ENCODE assay signal across 31 mouse cellular contexts in the genomic region with DNA sequence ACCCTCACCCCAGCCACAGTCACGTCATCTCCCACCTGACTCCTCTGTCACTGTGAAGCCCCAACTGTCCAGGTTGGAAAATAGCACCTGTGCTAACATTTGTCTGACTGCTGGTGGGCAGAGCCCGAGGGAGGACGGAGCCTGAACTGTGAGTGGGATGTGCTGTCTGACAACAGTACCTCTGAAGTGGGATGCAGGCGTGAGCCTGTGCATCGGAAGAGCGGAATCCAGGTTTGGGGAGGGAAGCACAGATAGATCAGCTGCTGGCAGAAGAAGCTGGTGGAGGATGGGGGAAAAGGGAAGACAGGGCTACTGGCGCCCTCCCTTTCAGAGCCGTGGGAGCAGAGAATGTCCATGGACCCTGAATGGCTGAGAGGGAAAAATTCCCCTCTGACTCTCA. TPM values are rescaled to one million over a fixed set of nuclear protein-coding genes. Genes with fewer than 3 reads are reported as not detected.
DNase-seq lines count a peak whose midpoint lies in the region; ATAC-seq and TF ChIP-seq lines count a peak whose summit lies in the region.
"Had no signal": no experiment of that assay in that cellular context is flagged by ENCODE, and none has a peak within 500 bp of the region (broad histone marks: within the 10 kb centered on the region; RNA-seq: fewer than 3 reads in every experiment).

No protein-coding gene starts in this region.

- H3K36me3 ChIP-seq in forebrain, embryonic 15.5 days, result no peaks in the 10 kb centered on the region
- no peaks in the 10 kb centered on the region for H3K36me3 ChIP-seq in forebrain, embryonic 11.5 days (ENCODE audit: control insufficient read depth, insufficient read depth, low read length)
- H3K36me3 ChIP-seq in midbrain, embryonic 15.5 days (replicated peaks), result no peaks in the 10 kb centered on the region
- no peaks in the 10 kb centered on the region for H3K36me3 ChIP-seq in midbrain, embryonic 16.5 days (ENCODE audit: control insufficient read depth, insufficient read depth, low read length)
- H3K36me3 ChIP-seq: heart, embryonic 12.5 days; hindbrain, embryonic 15.5 days; limb, embryonic 12.5 days; midbrain, embryonic 12.5 days; neural tube, embryonic 15.5 days; stomach, embryonic 15.5 days had no signal

- H3K4me3 ChIP-seq in forebrain, embryonic 15.5 days, result no peak overlapping the region
- H3K4me3 ChIP-seq in forebrain, embryonic 11.5 days (ENCODE audit: low read depth, low read length), result no peak overlapping the region
- no peak overlapping the region for H3K4me3 ChIP-seq in layer of hippocampus, adult 2 months
- no peak overlapping the region for H3K4me3 ChIP-seq in midbrain, embryonic 15.5 days
- H3K4me3 ChIP-seq in midbrain, embryonic 16.5 days (ENCODE audit: low read depth, low read length), result no peak overlapping the region
- H3K4me3 ChIP-seq: heart, embryonic 12.5 days; hindbrain, embryonic 15.5 days; limb, embryonic 12.5 days; midbrain, embryonic 12.5 days; myocyte; neural tube, embryonic 15.5 days; stomach, embryonic 15.5 days had no signal

- H3K9me3 ChIP-seq in forebrain, embryonic 15.5 days, result no peaks in the 10 kb centered on the region
- H3K9me3 ChIP-seq in forebrain, embryonic 11.5 days (ENCODE audit: control insufficient read depth, low read length), result no peaks in the 10 kb centered on the region; the same call in 1 of the 2 replicates
- no peaks in the 10 kb centered on the region for H3K9me3 ChIP-seq in midbrain, embryonic 15.5 days
- no peaks in the 10 kb centered on the region for H3K9me3 ChIP-seq in midbrain, embryonic 16.5 days (replicated peaks; ENCODE audit: control insufficient read depth, low read length, poor library complexity, severe bottlenecking)
- H3K9me3 ChIP-seq: hindbrain, embryonic 15.5 days; midbrain, embryonic 12.5 days; neural tube, embryonic 15.5 days; stomach, embryonic 15.5 days had no signal

- 77% methylated on average over 8 of the region's 8 CpGs for WGBS in forebrain, embryonic 15.5 days
- WGBS in forebrain, embryonic 11.5 days, result 76% methylated on average over 8 of the region's 8 CpGs
- 77% methylated on average over 7 of the region's 8 CpGs for WGBS in midbrain, embryonic 15.5 days
- 75% methylated on average over 8 of the region's 8 CpGs for WGBS in midbrain, embryonic 16.5 days

- DNase-seq in forebrain, embryonic 11.5 days (ENCODE audit: low spot score), result no peak
- no peak for DNase-seq in layer of hippocampus, adult 2 months (ENCODE audit: low spot score in 2 of 2)
- DNase-seq in layer of hippocampus, postnatal 25 days (ENCODE audit: extremely low spot score in 1 of 2, low spot score in 1 of 2), result no peak
- DNase-seq in brain, adult 2 months (ENCODE audit: low read depth, low spot score), result peak; percentile 71
- no peak for DNase-seq in gastrocnemius, postnatal 25 days
- DNase-seq: adrenal gland, postnatal 14 days; cerebellum, adult 8-10 months; cerebellum, postnatal 36 days; embryo, embryonic 11 days; heart, adult 18-20 months; heart, postnatal 10 days; kidney, adult 9 months; kidney, postnatal 25 days; liver, postnatal 0 days; lung, postnatal 10 days; thymus, adult 18-20 months; thymus, postnatal 4 days had no signal

- H3K4me2 ChIP-seq in forebrain, embryonic 15.5 days (replicated peaks), result no peak overlapping the region
- H3K4me2 ChIP-seq in forebrain, embryonic 11.5 days (ENCODE audit: low read depth, low read length, severe bottlenecking), result no peak overlapping the region
- H3K4me2 ChIP-seq in midbrain, embryonic 15.5 days, result no peak overlapping the region
- no peak overlapping the region for H3K4me2 ChIP-seq in midbrain, embryonic 16.5 days (ENCODE audit: low read length)
- H3K4me2 ChIP-seq: heart, embryonic 12.5 days; hindbrain, embryonic 15.5 days; limb, embryonic 12.5 days; liver, embryonic 11.5 days; midbrain, embryonic 12.5 days; neural tube, embryonic 15.5 days; stomach, embryonic 15.5 days had no signal

- ATAC-seq in forebrain, embryonic 15.5 days (replicated peaks), result no peak
- ATAC-seq in forebrain, embryonic 11.5 days (replicated peaks; ENCODE audit: low FRiP score), result no peak
- ATAC-seq in midbrain, embryonic 15.5 days (replicated peaks), result no peak
- no peak for ATAC-seq in midbrain, embryonic 16.5 days
- ATAC-seq: forebrain, embryonic 16.5 days; intestine, embryonic 16.5 days; liver, postnatal 0 days had no signal

- H3K4me1 ChIP-seq in forebrain, embryonic 15.5 days, result peaks cover 59% of the 10 kb centered on the region
- H3K4me1 ChIP-seq in forebrain, embryonic 11.5 days (replicated peaks; ENCODE audit: control insufficient read depth, insufficient read depth, low read length), result no peaks in the 10 kb centered on the region; the same call in 1 of the 2 replicates
- H3K4me1 ChIP-seq in midbrain, embryonic 15.5 days, result peaks cover 38% of the 10 kb centered on the region
- peaks cover 27% of the 10 kb centered on the region for H3K4me1 ChIP-seq in midbrain, embryonic 16.5 days (ENCODE audit: control insufficient read depth, insufficient read depth, low read length)
- H3K4me1 ChIP-seq: heart, embryonic 12.5 days had no signal

- H3K27ac ChIP-seq in forebrain, embryonic 15.5 days (replicated peaks), result peak overlapping the region; percentile 75; the same call in 1 of the 2 replicates
- H3K27ac ChIP-seq in forebrain, embryonic 11.5 days (ENCODE audit: low read depth, low read length), result no peak overlapping the region
- H3K27ac ChIP-seq in layer of hippocampus, adult 2 months, result peak overlapping the region; percentile 46; the same call in 1 of the 2 replicates
- H3K27ac ChIP-seq in midbrain, embryonic 15.5 days, result 0 out of 2 replicates have a peak overlapping the region, but pooled peaks have one; percentile 8
- H3K27ac ChIP-seq in midbrain, embryonic 16.5 days (ENCODE audit: low read length), result no peak overlapping the region; the same call in 1 of the 2 replicates
- H3K27ac ChIP-seq: hindbrain, embryonic 15.5 days; limb, embryonic 12.5 days; midbrain, embryonic 12.5 days; stomach, embryonic 15.5 days had no signal

- TF ChIP-seq CTCF in layer of hippocampus, adult 2 months (conservative IDR thresholded peaks at IDR 0.05), result no peak

- H3K27me3 ChIP-seq in forebrain, embryonic 15.5 days, result no peaks in the 10 kb centered on the region
- no peaks in the 10 kb centered on the region for H3K27me3 ChIP-seq in forebrain, embryonic 11.5 days (ENCODE audit: control insufficient read depth, insufficient read depth, low read length)
- no peaks in the 10 kb centered on the region for H3K27me3 ChIP-seq in midbrain, embryonic 15.5 days (replicated peaks)
- H3K27me3 ChIP-seq in midbrain, embryonic 16.5 days (ENCODE audit: control insufficient read depth, insufficient read depth, low read depth, low read length), result no peaks in the 10 kb centered on the region
- H3K27me3 ChIP-seq: limb, embryonic 12.5 days; midbrain, embryonic 12.5 days; stomach, embryonic 15.5 days had no signal

- H3K9ac ChIP-seq in forebrain, embryonic 15.5 days (replicated peaks), result no peak overlapping the region
- no peak overlapping the region for H3K9ac ChIP-seq in forebrain, embryonic 11.5 days (ENCODE audit: low read length)
- no peak overlapping the region for H3K9ac ChIP-seq in midbrain, embryonic 15.5 days
- H3K9ac ChIP-seq in midbrain, embryonic 16.5 days (ENCODE audit: low read depth, low read length), result no peak overlapping the region
- H3K9ac ChIP-seq: heart, embryonic 12.5 days; hindbrain, embryonic 15.5 days; limb, embryonic 12.5 days; liver, postnatal 0 days; midbrain, embryonic 12.5 days; neural tube, embryonic 15.5 days; stomach, embryonic 15.5 days had no signal

RNA-seq across cellular contexts. Expression of gene Gm11733, which starts 11.3 kb away (rescaled TPM):
- 0.28 TPM in 1 of 2 replicates, not detected in the other for polyA plus RNA-seq in forebrain, embryonic 15.5 days (2015; fragmentation: Nextera tagmentation; extraction: Ambion mirVana)
- not detected in 2 replicates for polyA plus RNA-seq in forebrain, embryonic 11.5 days (2014; fragmentation: Nextera tagmentation; extraction: Ambion mirVana)
- total RNA-seq in layer of hippocampus, adult 2 months (2021), result under 1 TPM; 0.20 to 0.26 TPM
- under 1 TPM; 0.12 to 0.26 TPM for total RNA-seq in layer of hippocampus, postnatal 25 days (2021)
- not detected in 2 replicates for polyA plus RNA-seq in midbrain, embryonic 15.5 days (2015; fragmentation: Nextera tagmentation; extraction: Ambion mirVana)
- polyA plus RNA-seq in midbrain, embryonic 16.5 days (2015; fragmentation: Nextera tagmentation; extraction: Ambion mirVana), result not detected in 2 replicates
- total RNA-seq in gastrocnemius, postnatal 25 days (2021), result not detected
- total RNA-seq: adrenal gland, postnatal 14 days; gastrocnemius, adult 8-10 months; heart, adult 18-20 months; heart, postnatal 10 days had no signal
- polyA plus RNA-seq: forebrain, embryonic 16.5 days; heart, embryonic 12.5 days; hindbrain, embryonic 15.5 days; limb, embryonic 12.5 days; liver, embryonic 11.5 days; liver, postnatal 0 days; midbrain, embryonic 12.5 days; myocyte; stomach, embryonic 15.5 days had no signal

Comparison
In these comparisons a context has a peak if more than half of its experiments do, and no peak if none do; other contexts are left out.
1. H3K27ac ChIP-seq: peak in forebrain, embryonic 15.5 days (single experiment), layer of hippocampus, adult 2 months (single experiment) and midbrain, embryonic 15.5 days (single experiment); none in forebrain, embryonic 11.5 days (single experiment) and midbrain, embryonic 16.5 days (single experiment).